Mouse (Mus musculus): ENCODE results near the gene Krtap6-5. TPM values are rescaled to one million over a fixed set of nuclear protein-coding genes. Genes with fewer than 3 reads are reported as not detected.
"Not testable (repeated sequence)": the region's sequence is repeated elsewhere in the genome, so short reads cannot be mapped to it uniquely, and the experiment has no call there.

Gene Krtap6-5
- not detected in 2 replicates for polyA plus RNA-seq (2012; ENCODE audit: insufficient read depth, insufficient read length, low replicate concordance, missing spikeins)

DNA sequence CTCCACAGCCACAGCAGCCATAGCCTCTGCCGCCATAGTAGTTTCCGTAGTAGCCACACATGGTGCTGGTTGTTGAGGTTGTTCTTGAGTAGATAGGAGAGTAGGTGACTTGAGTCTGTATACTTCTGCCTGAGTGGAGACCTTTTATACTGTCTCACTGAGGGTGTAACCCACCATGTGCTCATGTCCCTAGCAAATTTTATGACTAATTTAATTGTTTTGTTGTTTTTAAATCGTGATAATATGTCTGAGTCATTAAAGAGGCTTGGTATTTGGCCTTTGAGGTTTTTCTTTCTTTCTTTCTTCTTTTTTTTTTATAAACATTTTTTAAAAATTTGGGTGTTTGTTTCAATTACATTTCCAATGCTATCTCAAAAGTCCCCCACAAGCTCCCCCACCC is at the start of gene Krtap6-5:
Gene Krtap6-5 (minus strand): TSS at position 101 of the 400 bp plus-strand sequence.
- 85% methylated on average over 3 of the region's 3 CpGs for WGBS
- no peak for TF ChIP-seq POLR2A (IDR thresholded peaks at IDR 0.05; ENCODE audit: insufficient read depth, low read depth, low read length)
- no peak for TF ChIP-seq CTCF (IDR thresholded peaks at IDR 0.05; ENCODE audit: insufficient read depth, low read depth, low read length)
- no peak within 1 kb of the TSS for H3K27ac ChIP-seq (ENCODE audit: insufficient read depth, low read depth, low read length)
- no peak within 1 kb of the TSS for H3K4me3 ChIP-seq (ENCODE audit: insufficient read depth, low read depth, low read length)
- no peaks in the 10 kb centered on the region for H3K4me1 ChIP-seq (ENCODE audit: control insufficient read depth, insufficient read depth, low read length)

DNA sequence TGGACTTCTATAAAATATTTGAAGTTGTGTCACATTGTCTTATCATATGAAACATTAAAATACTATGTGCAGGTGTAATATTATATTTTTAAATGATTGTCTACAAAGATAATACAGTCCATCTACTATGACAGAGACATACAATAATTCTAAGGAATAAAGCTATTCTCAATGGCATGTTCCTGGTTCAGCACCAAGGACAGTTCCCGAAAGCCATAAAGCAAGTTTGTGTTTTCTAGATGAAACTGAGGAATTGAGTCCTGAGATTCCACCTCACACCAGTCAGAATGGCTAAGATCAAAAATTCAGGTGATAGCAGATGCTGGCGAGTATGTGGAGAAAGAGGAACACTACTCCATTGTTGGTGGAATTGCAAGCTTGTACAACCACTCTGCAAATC is 23.4 kb upstream of the Krtap6-5 start:
- H3K27ac ChIP-seq (ENCODE audit: insufficient read depth, low read depth, low read length); H3K4me3 ChIP-seq (ENCODE audit: insufficient read depth, low read depth, low read length); H3K4me1 ChIP-seq (ENCODE audit: control insufficient read depth, insufficient read depth, low read length): not testable (repeated sequence)
- WGBS, result 91% methylated on average over 2 of the region's 2 CpGs

DNA sequence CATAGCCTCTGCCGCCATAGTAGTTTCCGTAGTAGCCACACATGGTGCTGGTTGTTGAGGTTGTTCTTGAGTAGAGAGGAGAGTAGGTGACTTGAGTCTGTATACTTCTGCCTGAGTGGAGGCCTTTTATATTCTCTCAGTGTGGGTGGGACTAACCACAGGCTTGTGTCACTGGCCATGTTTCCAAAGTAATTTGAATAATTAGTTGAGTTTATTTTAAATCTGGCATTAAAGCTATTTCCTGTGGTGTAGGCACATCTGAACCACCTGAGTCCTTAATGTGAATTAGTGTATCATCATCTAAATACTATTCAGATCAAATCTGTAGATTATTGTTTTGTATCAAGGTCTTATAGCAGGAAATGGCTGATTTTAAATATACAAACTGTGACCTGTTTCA is 16.2 kb upstream of the Krtap6-5 start, which contains the start of gene 1110025L11Rik:
Gene 1110025L11Rik (minus strand): TSS at position 101 of the 400 bp plus-strand sequence.
- WGBS, result no CpG with 5 or more reads among the region's 2 CpGs
- not testable (repeated sequence) for H3K4me3 ChIP-seq (ENCODE audit: insufficient read depth, low read depth, low read length); H3K27ac ChIP-seq (ENCODE audit: insufficient read depth, low read depth, low read length); H3K4me1 ChIP-seq (ENCODE audit: control insufficient read depth, insufficient read depth, low read length)

DNA sequence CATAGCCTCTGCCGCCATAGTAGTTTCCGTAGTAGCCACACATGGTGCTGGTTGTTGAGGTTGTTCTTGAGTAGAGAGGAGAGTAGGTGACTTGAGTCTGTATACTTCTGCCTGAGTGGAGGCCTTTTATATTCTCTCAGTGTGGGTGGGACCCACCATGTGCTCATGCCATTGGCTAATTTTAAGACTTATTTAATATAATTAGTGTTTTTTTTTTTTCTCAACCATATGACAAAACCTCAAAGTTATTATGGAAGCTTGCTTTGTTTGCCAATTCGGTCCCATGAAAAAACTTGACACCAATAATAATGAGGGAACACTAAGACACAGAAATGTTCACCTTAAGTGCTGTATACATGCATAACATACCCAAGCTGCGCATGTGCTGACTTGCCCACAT is 6.3 kb downstream of the Krtap6-5 start, which contains the start of gene Gm10228:
Gene Gm10228 (minus strand): TSS at position 101 of the 400 bp plus-strand sequence.
- WGBS, result 90% methylated on average over 2 of the region's 4 CpGs

DNA sequence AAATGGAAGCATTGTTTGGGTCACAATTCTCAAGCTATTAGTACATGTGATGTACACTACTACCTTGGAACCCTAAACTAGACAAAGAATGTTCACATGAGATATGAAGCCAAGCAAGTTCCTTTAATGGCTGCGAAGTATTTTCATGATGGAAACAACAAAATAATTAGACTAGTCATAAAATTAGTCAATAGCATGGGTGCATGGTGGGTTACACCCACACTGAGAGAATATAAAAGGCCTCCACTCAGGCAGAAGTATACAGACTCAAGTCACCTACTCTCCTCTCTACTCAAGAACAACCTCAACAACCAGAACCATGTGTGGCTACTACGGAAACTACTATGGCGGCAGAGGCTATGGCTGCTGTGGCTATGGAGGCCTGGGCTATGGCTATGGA is 16.3 kb downstream of the Krtap6-5 start, which contains the start of gene Krtap6-1:
Gene Krtap6-1 (plus strand): TSS at position 301 of the 400 bp plus-strand sequence.
- not testable (repeated sequence) for H3K27ac ChIP-seq (ENCODE audit: insufficient read depth, low read depth, low read length); H3K4me1 ChIP-seq (ENCODE audit: control insufficient read depth, insufficient read depth, low read length); H3K4me3 ChIP-seq (ENCODE audit: insufficient read depth, low read depth, low read length)
- WGBS, result 93% methylated on average over 3 of the region's 3 CpGs

More for the DNA sequence above, 6.3 kb downstream of the Krtap6-5 start, which contains the start of gene Gm10228:
- H3K4me1 ChIP-seq (ENCODE audit: control insufficient read depth, insufficient read depth, low read length); H3K27ac ChIP-seq (ENCODE audit: insufficient read depth, low read depth, low read length); H3K4me3 ChIP-seq (ENCODE audit: insufficient read depth, low read depth, low read length): not testable (repeated sequence)

DNA sequence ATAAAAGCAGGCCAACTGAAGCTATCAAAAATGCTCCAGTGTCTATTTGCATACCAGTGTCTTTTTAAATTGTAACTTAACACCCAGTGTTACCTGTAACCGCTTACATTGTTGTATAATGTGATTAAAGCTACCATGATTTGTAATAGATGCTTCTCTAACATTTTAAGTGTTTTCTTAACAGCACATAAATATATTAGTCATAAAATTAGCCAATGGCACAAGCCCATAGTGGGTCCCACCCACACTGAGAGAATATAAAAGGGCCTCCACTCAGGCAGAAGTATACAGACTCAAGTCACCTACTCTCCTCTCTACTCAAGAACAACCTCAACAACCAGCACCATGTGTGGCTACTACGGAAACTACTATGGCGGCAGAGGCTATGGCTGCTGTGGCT is 32.7 kb downstream of the Krtap6-5 start, which contains the start of gene Gm10229:
Gene Gm10229 (plus strand): TSS at position 301 of the 400 bp plus-strand sequence.
- H3K4me1 ChIP-seq (ENCODE audit: control insufficient read depth, insufficient read depth, low read length); H3K4me3 ChIP-seq (ENCODE audit: insufficient read depth, low read depth, low read length); H3K27ac ChIP-seq (ENCODE audit: insufficient read depth, low read depth, low read length): not testable (repeated sequence)
- 89% methylated on average over 3 of the region's 3 CpGs for WGBS

DNA sequence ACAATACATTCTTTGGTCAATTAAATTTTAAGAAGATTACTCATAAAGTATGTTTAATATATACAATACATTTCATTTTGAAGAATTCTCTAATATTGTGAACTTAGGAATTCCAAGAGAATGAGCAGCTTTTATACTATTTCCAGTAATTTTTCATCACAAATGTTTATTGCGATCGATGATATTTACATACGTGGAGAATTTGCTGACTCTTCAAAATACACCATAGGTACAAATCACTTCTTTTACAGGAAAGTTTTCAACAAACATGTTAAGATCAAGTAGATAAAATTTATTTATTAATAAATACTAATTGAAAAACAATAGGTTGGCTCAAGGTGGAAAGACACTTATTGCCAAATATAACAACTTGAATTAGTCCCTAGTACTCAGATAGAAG is 33.7 kb downstream of the Krtap6-5 start:
- 97% methylated on average over 3 of the region's 3 CpGs for WGBS
- Histone ChIP-seq H3K27ac (ENCODE audit: insufficient read depth, low read depth, low read length) (no peak overlapping the region), H3K4me1 (ENCODE audit: control insufficient read depth, insufficient read depth, low read length) (no peaks in the 10 kb centered on the region), H3K4me3 (ENCODE audit: insufficient read depth, low read depth, low read length) (no peak overlapping the region)
- TF ChIP-seq POLR2A (IDR thresholded peaks at IDR 0.05; ENCODE audit: insufficient read depth, low read depth, low read length) (no peak), CTCF (IDR thresholded peaks at IDR 0.05; ENCODE audit: insufficient read depth, low read depth, low read length) (no peak)

DNA sequence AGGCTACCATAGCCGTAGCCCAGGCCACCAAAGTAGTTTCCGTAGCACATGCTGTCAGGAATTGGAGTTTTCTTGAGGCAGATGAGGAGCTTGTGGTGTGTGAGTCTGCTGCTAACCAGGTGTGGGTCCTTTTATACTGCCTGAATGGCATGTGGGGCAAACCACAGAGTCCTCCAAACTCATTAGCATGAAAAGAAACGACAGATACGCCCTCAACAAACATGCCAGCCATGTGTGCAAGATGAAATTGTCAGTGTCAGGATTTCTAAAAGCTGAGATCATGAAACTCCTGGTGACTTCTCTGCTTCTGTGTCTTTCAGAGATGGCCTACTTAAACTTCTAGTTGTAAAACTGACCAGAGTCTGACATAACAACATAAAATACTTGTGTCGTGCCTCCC is 37.0 kb downstream of the Krtap6-5 start, which contains the start of gene Krtap22-2:
Gene Krtap22-2 (minus strand): TSS at position 101 of the 400 bp plus-strand sequence.
- Histone ChIP-seq H3K27ac (ENCODE audit: insufficient read depth, low read depth, low read length) (no peak within 1 kb of the TSS), H3K4me1 (ENCODE audit: control insufficient read depth, insufficient read depth, low read length) (no peaks in the 10 kb centered on the region), H3K4me3 (ENCODE audit: insufficient read depth, low read depth, low read length) (no peak within 1 kb of the TSS)
- WGBS, result 82% methylated on average over 5 of the region's 5 CpGs
- no peak for TF ChIP-seq CTCF (IDR thresholded peaks at IDR 0.05; ENCODE audit: insufficient read depth, low read depth, low read length)
- no peak for TF ChIP-seq POLR2A (IDR thresholded peaks at IDR 0.05; ENCODE audit: insufficient read depth, low read depth, low read length)

Other genes starting within 250 kb of the Krtap6-5 start
- gene Gm20741, start 235.7 kb downstream of the Krtap6-5 start, polyA plus RNA-seq (2012; ENCODE audit: insufficient read depth, insufficient read length, low replicate concordance, missing spikeins), result not detected in 2 replicates
- not detected in 2 replicates for gene Krtap15, start 227.7 kb downstream of the Krtap6-5 start, polyA plus RNA-seq (2012; ENCODE audit: insufficient read depth, insufficient read length, low replicate concordance, missing spikeins)
- not detected in 2 replicates for gene Krtap14, start 221.7 kb downstream of the Krtap6-5 start, polyA plus RNA-seq (2012; ENCODE audit: insufficient read depth, insufficient read length, low replicate concordance, missing spikeins)
- gene Krtap19-1, start 178.5 kb downstream of the Krtap6-5 start, polyA plus RNA-seq (2012; ENCODE audit: insufficient read depth, insufficient read length, low replicate concordance, missing spikeins), result not detected in 2 replicates
- gene Krtap19-2, start 173.6 kb downstream of the Krtap6-5 start, polyA plus RNA-seq (2012; ENCODE audit: insufficient read depth, insufficient read length, low replicate concordance, missing spikeins), result not detected in 2 replicates
- gene Krtap19-3, start 169.8 kb downstream of the Krtap6-5 start, polyA plus RNA-seq (2012; ENCODE audit: insufficient read depth, insufficient read length, low replicate concordance, missing spikeins), result not detected in 2 replicates
- gene Krtap19-4, start 162.8 kb downstream of the Krtap6-5 start, polyA plus RNA-seq (2012; ENCODE audit: insufficient read depth, insufficient read length, low replicate concordance, missing spikeins), result not detected in 2 replicates
- not detected in 2 replicates for gene Krtap19-5, start 151.4 kb downstream of the Krtap6-5 start, polyA plus RNA-seq (2012; ENCODE audit: insufficient read depth, insufficient read length, low replicate concordance, missing spikeins)
- gene Krtap19-9b, start 115.6 kb downstream of the Krtap6-5 start, polyA plus RNA-seq (2012; ENCODE audit: insufficient read depth, insufficient read length, low replicate concordance, missing spikeins), result not detected in 2 replicates
- not detected in 2 replicates for gene Krtap16-3, start 85.0 kb downstream of the Krtap6-5 start, polyA plus RNA-seq (2012; ENCODE audit: insufficient read depth, insufficient read length, low replicate concordance, missing spikeins)
- not detected in 2 replicates for gene Krtap22-2, start 37.1 kb downstream of the Krtap6-5 start, polyA plus RNA-seq (2012; ENCODE audit: insufficient read depth, insufficient read length, low replicate concordance, missing spikeins)
- not detected in 2 replicates for gene Gm10229, start 32.6 kb downstream of the Krtap6-5 start, polyA plus RNA-seq (2012; ENCODE audit: insufficient read depth, insufficient read length, low replicate concordance, missing spikeins)
- gene Krtap6-1, start 16.2 kb downstream of the Krtap6-5 start, polyA plus RNA-seq (2012; ENCODE audit: insufficient read depth, insufficient read length, low replicate concordance, missing spikeins), result not detected in 2 replicates
- not detected in 2 replicates for gene Gm10228, start 6.4 kb downstream of the Krtap6-5 start, polyA plus RNA-seq (2012; ENCODE audit: insufficient read depth, insufficient read length, low replicate concordance, missing spikeins)
- not detected in 2 replicates for gene 1110025L11Rik, start 16.1 kb upstream of the Krtap6-5 start, polyA plus RNA-seq (2012; ENCODE audit: insufficient read depth, insufficient read length, low replicate concordance, missing spikeins)
- gene Krtap6-3, start 36.1 kb upstream of the Krtap6-5 start, polyA plus RNA-seq (2012; ENCODE audit: insufficient read depth, insufficient read length, low replicate concordance, missing spikeins), result not detected in 2 replicates
- not detected in 2 replicates for gene Gm6358, start 93.0 kb upstream of the Krtap6-5 start, polyA plus RNA-seq (2012; ENCODE audit: insufficient read depth, insufficient read length, low replicate concordance, missing spikeins)
- not detected in 2 replicates for gene Gm10061, start 103.2 kb upstream of the Krtap6-5 start, polyA plus RNA-seq (2012; ENCODE audit: insufficient read depth, insufficient read length, low replicate concordance, missing spikeins)
- not detected in 2 replicates for gene Gm9789, start 110.1 kb upstream of the Krtap6-5 start, polyA plus RNA-seq (2012; ENCODE audit: insufficient read depth, insufficient read length, low replicate concordance, missing spikeins)
- gene Gm7735, start 121.6 kb upstream of the Krtap6-5 start, polyA plus RNA-seq (2012; ENCODE audit: insufficient read depth, insufficient read length, low replicate concordance, missing spikeins), result not detected in 2 replicates
- not detected in 2 replicates for gene 1110057P08Rik, start 126.9 kb upstream of the Krtap6-5 start, polyA plus RNA-seq (2012; ENCODE audit: insufficient read depth, insufficient read length, low replicate concordance, missing spikeins)
- not detected in 2 replicates for gene Krtap20-2, start 158.0 kb upstream of the Krtap6-5 start, polyA plus RNA-seq (2012; ENCODE audit: insufficient read depth, insufficient read length, low replicate concordance, missing spikeins)

All from olfactory bulb, adult 2 months (tissue).